Mouse (Mus musculus) megakaryocyte progenitor cell, adult 5-6 weeks (primary cell): ENCODE measurements around the gene Cic. TPM values are rescaled to one million over a fixed set of nuclear protein-coding genes. Genes with fewer than 3 reads are reported as not detected.

Experiments used
- ATAC-seq: replicated peaks from 2 replicates; pipeline ENCODE4 v1.8.0; 2016; ENCODE audit warnings: mild to moderate bottlenecking, moderate TSS enrichment, inconsistent platforms; ENCODE audit not compliant: poor library complexity
- total RNA-seq, 2 experiments: library from RNA; stranded (forward) in 1 of 2; stranded (reverse) in 1 of 2; fragments of 157-497, 149-512 nt in 1 of 2; fragments of 200-1000 nt in 1 of 2; gene quantifications; 2 replicates each; pipeline versions ENCODE4 v1.2.3 to v1.2.4; 2015 to 2017

Gene Cic
- total RNA-seq, 2 experiments from 2014 or later, result 19.0 to 67.4 TPM

DNA sequence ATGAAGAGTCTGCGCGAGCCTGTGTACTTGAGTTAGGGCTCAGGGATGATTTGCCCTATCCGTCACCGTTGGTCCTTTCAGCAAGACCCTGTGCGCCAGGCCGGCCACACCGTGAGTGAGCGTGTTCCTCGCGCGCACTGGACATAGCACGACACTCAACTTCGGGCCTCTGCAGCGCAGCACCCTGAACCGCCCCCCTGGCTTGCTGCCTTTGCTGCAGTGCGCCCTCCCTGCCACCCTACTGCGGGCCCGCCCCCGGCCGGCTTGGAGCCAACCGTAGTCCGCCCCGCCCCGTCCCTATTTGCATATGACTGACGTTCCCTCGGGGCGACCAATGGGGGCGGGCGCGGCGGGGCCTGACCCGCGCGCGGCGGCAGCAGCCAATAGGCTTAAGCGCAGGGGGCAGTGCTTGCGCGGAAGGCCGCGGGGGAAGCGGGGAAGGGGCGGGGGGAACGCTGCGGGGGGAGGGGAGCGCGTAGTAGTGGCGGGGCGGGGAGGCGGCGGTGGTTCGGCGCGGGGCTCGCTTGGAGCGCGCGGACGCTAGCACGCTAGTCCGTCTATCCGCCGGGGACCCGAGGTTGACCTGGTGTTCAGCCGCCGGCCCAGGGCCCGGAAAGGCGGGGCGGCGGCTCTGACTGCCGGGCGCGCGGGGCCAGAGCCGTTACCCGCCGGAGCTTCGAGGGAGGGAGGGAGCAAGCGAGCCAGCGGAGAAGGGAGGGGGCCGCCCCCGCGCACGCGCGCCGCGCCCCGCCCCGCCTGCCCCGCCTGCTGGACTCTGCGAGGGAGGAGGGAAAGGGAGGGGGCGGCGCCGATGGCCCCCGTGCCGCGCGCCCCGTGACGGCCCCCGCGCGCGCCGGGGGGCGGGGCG lies 14.5 kb downstream of the Cic start:
- ATAC-seq, result peak; percentile 59

DNA sequence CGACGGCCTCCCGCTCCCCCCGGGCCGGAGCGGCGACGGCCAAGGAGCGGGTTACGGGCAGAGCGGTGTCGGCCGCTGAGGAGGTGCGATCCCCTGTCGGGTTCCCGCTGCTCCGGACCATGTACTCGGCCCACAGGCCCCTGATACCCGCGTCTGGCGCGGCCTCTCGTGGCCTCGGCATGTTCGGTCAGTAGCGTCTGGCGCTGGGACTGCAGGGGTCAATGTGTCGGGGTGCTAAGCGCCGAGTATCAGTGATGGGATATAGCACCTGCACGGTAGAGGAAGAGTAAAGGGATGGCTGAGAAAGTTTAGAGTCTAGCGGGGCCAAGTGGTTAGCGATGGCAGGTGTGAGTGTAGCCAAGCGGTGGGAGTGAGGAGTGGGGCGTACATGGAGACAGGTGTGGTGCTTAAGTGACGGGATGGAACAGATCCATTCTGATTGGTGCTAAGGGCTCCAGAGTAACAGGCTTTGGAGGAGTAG lies 15.3 kb downstream of the Cic start:
- no peak for ATAC-seq

DNA sequence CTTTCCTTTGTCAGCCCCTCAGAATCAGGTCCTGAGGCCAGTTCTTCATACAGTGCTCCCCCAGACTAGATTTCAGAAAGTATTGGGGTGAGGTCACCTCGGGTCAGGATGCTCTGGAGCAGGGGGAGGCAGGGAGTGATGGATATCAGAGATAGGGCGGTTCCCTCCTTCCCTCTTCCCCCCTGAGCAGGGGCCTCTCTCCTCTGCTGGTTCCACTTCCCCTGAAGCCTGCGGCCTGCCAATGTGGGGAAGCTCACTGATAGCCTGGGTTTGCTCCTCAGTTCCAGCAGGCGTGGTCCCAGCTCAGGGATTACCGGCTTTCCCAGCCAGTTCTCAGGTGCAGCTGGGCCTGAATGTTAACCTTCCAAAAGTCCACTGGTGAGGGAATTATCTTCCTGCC lies 16.1 kb downstream of the Cic start:
- peak; percentile 15 for ATAC-seq

DNA sequence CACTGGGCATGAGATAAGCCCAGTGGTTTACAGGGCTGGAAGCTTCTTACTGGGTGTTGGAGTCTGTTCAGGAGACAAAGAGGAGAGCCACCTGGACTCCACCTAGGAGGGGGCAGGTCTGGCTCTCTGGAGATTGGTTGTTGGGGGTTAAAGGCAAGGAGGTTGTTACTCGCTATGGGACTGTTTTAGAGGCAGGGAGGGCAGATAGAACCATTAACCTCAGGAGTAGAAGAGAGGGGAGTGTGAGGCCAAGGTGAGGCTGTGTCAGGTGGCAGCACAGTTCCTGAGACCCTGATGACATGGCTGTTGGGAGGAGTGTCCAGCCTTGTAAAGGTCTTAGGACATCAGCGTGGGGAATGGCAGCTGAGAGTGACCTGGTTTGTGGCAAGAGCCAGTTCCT lies 16.7 kb downstream of the Cic start:
- no peak for ATAC-seq

DNA sequence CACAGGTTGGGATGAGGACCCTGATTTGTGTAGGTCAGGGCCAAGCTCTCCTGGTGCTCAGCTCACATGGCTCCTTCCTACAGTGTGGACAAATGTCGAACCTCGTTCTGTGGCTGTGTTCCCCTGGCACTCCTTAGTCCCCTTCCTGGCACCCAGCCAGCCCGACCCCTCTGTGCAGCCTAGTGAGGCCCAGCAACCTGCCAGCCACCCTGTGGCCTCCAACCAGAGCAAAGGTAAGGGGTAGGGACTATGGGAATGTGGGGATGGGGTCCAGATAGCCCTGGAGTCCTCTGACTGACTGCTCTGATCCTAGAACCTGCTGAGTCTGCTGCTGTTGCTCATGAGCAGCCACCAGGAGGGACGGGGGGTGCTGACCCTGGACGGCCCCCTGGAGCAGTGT lies 17.3 kb downstream of the Cic start:
- no peak for ATAC-seq

DNA sequence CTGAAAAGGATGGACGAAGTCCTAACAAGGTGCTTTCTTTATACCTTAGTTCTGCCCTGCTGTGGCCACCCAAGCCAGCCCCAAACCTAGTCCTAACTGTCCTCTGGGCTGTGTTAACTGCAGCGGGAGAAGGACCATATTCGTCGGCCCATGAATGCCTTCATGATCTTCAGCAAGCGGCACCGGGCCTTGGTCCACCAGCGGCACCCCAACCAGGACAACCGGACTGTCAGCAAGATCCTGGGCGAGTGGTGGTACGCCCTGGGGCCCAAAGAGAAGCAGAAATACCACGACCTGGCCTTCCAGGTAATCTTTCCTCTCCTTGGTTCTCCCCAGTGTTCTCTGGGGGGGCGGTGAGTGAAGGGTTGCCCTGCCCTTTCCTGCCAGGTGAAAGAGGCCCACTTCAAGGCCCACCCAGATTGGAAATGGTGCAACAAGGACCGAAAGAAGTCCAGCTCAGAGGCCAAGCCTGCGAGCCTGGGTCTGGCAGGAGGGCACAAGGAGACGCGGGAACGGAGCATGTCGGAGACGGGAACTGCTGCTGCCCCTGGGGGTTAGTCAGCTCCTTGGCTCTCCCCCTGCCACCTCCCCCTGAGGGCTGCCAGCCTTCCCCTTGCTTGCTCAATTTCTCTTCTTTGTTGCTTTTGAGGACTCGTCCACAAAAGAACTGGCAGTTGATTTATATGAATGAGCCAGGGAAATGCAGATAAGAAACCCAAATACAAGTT lies 18.2 kb downstream of the Cic start:
- no peak for ATAC-seq

DNA sequence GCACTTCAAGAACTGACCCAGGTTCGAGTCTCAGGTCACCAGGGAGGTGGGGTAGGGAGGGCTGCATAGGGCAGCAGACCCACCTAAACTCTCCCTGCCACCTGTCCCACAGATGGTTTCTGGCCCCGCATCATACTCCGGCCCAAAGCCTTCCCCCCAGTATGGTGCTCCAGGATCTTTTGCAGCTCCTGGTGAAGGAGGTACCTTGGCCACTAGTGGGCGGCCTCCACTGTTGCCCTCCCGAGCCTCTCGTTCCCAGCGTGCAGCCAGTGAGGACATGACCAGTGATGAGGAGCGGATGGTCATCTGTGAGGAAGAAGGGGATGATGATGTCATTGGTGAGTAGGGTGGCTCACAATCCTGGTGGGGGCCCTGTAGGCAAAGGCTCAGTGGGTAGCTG lies 19.5 kb downstream of the Cic start:
- ATAC-seq, result no peak

DNA sequence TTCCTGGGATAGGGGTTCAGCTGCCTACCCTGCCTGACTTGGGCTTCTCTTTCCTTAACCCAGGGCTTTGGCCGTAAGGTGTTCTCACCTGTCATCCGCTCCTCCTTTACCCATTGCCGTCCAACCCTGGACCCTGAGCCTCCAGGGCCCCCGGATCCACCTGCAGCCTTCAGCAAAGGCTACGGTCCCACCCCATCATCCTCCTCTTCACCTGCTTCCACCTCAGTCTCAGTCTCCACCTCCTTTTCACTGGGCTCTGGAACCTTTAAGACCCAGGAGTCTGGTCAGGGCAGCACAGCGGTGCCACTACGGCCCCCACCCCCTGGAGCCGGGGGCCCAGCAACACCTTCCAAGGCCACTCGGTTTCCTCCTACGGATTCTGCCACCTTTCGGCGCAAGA lies 20.5 kb downstream of the Cic start:
- no peak for ATAC-seq

DNA sequence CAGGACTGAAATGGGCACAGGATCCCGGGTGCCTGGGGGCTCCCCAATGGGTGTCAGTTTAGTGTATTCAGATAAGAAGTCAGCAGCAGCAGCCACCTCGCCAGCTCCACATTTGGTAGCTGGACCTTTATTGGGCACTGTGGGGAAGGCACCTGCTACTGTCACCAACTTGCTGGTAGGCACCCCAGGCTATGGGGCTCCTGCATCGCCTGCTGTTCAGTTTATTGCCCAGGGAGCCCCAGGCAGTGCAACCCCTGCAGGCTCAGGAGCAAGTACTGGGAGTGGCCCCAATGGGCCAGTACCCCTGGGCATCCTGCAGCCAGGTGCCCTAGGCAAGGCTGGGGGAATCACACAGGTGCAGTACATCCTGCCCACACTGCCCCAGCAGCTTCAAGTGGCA lies 21.2 kb downstream of the Cic start:
- ATAC-seq, result no peak

DNA sequence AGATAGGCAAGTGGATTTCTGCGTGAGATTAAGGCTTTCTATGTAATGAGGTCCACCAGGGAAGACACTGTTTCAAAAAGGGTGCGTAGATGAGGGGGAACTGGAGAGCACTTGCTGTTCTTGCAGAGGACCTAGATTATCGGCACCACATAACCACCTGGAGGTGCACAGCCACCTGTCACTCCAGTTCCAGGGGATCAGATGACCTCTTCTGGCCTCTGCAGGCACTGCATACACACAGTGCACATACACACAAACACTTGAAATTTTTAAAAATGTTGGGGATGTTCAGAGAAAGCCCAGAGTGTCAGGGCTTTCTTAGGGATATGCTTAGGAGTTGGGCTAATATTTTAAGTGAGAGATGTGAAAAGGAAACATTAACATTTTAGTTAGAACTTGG lies 22.4 kb downstream of the Cic start:
- no peak for ATAC-seq

DNA sequence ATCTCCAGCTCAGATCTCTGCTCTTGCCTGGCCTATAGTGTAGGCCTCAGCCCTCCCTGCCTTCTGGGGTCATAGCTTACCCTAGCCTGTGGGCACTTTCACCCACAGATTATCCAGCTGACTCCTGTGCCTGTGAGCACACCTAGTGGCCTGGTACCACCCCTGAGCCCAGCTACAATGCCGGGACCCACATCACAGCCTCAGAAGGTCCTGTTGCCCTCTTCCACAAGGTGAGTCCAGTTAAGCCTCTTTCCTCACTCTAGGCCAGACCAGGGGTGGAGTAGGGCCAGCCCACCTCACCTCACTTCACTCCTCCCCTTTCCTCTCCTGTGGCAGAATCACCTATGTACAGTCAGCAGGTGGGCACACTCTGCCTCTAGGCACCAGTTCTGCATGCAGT lies 23.0 kb downstream of the Cic start:
- no peak for ATAC-seq

DNA sequence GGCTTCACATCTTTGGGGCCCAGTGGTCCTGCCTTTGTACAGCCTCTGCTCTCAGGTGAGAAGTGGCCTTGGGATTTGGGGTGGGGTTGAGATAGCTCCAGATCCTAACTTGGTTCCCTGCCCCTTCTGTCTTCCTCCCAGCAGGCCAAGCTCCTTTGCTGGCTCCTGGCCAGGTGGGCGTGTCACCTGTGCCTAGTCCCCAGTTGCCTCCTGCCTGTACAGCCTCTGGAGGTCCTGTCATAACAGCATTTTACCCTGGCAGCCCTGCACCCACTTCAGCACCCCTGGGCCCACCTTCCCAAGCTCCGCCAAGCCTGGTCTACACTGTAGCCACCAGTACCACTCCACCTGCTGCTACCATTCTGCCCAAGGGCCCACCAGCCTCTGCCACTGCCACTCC lies 23.4 kb downstream of the Cic start:
- ATAC-seq, result peak; percentile 34; the same call in 1 of the 2 replicates

DNA sequence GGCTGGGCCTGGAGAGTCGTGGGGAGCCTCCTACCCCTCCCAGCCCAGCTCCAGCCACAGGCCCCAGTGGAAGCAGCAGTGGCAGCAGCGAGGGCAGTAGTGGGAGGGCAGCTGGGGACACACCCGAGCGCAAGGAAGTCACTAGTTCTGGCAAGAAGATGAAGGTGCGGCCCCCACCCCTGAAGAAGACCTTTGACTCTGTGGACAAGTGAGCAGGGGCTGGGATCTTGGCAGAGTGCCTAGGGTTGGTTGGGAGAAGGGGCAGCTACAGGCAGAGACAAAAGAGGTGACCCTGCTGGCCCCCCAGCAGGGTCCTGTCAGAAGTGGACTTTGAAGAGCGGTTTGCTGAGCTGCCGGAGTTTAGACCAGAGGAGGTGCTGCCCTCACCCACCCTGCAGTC lies 24.6 kb downstream of the Cic start:
- no peak for ATAC-seq

DNA sequence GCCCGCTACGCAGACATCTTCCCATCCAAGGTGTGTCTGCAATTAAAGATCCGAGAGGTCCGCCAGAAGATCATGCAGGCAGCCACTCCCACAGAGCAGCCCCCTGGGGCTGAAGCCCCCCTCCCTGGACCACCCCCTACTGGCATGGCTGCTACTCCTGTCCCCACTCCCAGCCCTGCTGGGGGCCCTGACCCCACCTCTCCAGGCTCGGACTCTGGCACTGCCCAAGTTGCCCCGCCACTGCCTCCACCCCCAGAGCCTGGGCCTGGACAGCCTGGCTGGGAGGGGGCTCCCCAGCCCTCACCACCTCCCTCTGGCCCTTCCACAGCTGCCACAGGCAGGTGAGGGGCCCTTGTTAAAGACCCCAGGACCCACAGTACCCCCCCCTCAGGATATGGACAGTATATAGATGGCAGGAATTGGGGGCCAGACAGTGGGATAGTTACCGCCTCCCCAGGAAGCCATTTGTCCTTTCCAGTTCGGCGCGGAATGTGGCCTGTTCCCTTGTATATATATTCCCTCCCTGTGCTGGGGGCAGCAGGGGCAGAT lies 25.8 kb downstream of the Cic start:
- no peak for ATAC-seq

DNA sequence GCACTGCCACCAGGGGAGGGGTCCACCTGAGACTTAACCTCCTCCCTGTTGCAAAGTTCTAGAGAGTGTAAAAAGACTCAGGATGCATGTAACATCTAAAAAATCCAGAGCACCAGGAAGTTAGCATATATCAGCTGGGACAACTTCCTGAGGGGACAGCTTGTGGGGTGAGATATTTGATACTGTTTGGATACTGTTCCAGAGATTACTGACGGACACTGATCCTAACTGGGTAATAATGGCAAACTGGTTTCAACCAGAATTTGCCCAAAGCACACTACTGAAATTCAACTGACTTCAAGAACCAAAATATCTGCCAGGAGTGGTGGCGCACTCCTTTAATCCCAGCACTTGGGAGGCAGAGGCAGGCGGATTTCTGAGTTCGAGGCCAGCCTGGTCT lies 27.0 kb downstream of the Cic start:
- ATAC-seq, result no peak

DNA sequence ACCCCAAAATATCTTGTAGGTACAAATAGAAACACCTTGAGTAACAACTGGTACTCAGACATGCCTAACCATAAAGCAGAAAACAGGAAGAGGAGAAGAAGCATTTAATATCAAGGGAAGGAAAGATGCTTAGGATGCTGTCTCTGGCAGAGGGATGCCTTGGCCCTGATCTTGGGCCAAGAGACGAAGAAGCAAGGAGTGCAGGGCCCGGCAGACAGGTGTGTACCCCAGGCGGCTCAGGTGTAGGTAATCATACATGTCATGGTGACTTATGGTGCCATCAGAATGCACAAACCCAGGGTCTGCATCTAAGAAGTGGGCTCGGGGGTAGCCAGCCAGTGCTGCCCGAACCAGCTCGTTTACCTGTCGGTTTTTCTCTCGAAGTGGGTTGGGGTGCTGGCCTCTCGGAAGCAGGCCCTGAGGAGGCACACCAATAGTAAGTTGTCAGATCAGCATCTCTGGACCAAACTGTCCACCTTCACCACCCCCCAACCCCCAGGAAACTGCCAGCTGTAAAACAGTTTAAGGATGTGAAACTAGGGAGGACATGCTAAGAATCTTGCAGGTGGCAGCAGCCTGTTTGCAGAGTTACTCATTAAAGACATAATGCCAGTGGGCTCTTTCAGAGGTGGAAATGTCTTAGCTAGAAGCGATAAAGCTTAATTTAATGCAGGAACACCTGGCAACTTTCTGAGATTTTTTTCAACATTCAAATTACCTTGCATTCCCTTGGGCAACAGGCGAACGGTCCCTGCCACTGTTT lies 27.6 kb downstream of the Cic start:
- ATAC-seq, result no peak

DNA sequence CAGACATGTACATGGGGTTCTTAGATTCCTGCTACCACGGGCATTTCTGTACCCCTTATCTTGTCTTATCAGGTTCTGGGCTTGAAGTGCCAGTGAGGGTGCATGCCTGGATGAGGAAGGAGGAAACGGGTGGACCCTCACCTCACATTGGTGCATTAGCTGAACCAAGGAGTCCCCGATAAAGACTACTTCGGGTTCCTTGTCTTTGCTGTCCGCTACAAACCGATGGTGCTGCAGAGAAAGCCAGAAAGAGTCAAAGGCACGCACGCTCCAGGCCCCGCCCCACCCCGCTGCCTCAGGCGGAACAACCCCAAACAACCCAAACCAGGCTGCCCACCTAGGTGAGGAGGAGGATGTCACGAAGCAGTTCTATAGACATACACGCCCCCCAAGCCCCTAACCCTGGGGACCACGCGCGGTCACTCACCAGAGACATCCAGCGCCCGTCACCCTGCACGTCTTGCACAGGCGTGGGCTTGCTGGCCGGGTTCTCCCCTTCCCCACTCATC lies 29.5 kb downstream of the Cic start:
- peak; percentile 49 for ATAC-seq

DNA sequence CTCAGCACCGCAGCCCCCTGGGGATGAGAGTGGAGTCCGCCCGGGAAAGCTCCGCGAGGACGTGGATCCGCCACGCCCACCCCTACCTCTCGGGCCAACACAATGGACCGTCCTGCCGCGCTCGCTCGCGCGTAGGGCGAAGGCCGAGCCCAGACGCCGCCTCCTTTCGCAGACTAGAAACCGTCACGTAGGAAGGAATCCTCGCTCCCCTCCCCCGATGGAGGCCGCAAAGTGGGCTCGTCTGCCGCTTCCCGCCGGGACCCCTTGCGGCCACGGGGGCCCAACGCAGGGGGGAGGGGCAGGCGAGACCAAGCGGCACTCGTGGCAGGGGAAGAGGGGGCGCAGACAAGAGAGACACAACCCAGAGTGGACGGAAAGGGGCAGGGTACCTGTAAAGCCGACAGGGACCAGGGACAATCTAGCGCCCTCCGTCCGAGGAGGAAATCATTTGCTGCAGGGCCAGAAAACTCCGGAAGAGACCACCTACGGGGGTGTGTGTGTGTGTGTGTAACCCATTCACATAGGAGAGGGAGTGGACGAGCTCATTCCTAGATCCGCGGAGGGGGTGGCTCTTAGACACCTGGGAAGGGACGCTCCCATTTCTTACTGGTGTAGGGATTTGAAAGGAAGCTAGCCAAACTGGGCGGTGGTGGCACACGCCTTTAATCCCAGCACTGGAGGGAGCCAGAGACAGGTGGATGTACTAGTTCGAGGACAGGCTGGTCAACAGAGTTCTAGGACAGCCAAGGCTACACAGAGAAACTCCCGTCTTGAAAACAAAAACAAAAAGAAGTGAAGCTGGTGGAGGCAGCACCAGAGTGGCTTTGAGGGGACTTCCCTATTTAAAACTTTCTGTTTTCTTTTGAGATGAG lies 30.2 kb downstream of the Cic start, which contains the start of gene Pafah1b3:
TSS of gene Pafah1b3 (minus strand) at position 533 of the 872 bp plus-strand sequence.
- ATAC-seq, result peak; percentile 67

DNA sequence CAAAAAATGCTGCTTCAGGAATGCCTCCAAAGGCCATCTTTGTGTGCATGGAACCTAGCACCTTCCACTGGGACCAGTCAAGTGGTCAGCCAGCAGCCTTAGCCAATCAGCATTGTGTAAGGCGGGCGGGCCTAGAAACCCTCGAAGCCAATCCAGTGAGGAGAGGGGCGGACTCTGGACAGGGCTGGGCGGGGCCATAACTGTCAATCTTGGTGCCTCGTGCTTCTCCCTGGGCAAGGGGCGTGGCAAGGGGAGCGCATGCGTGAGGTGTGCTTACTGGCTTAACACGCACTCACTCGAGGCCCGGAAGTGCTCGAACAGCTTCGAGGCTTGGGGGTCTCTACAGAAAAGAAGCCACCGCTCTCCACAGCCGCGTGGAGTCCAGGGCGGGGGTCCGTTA lies 33.6 kb downstream of the Cic start, which contains the start of gene Prr19:
TSS of gene Prr19 (plus strand) at position 349 of the 400 bp plus-strand sequence.
- ATAC-seq, result peak; percentile 12; the same call in 1 of the 2 replicates
